Mouse (Mus musculus) heart, postnatal 0 days (tissue): ENCODE data around the gene Tspan13.

Source experiments
- CTCF ChIP-seq: IDR thresholded peaks from 2 replicates; pipeline ENCODE4 v1.5.1; 2016; ENCODE audit warnings: antibody characterized with exemption, control low read depth, low read depth
- EP300 ChIP-seq: IDR thresholded peaks from 2 replicates; pipeline ENCODE4 v1.6.1; 2016; ENCODE audit warnings: antibody characterized with exemption, low read depth

- no peak for TF ChIP-seq CTCF
- TF ChIP-seq EP300: no peak
Observed at GRCm38 (mm10) chr12:36089221-36089620, 46.9 kb upstream of the Tspan13 start.
